In the genomic region with DNA sequence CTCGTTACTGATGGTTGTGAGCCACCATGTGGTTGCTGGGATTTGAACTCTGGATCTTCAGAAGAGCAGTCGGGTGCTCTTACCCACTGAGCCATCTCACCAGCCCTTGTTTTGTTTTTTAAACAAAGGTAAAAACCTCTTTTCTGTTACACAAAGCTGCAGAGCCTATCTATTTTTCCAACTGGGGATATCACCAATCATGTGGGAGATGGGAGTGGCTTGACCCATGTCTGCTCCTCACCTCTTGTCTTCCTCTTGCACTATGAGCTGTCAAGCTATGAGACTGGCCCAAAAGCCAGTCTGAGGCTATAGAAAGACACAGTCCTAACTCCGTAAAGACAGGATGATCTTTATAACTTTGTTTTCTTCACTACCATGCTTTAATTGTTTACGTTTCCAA, we compare ENCODE assay signal across 17 mouse cellular contexts.
"Had no signal": no experiment of that assay in that cellular context is flagged by ENCODE, and none has a peak within 500 bp of the region (broad histone marks: within the 10 kb centered on the region; RNA-seq: fewer than 3 reads in every experiment).

No protein-coding gene starts in this region.

- H3K9me3 ChIP-seq: limb, embryonic 12.5 days; limb, embryonic 15.5 days; lung, embryonic 15.5 days had no signal

- H3K27ac ChIP-seq: limb, embryonic 12.5 days; limb, embryonic 15.5 days; lung, embryonic 15.5 days; stomach, postnatal 0 days had no signal

- H3K27me3 ChIP-seq: limb, embryonic 15.5 days; lung, embryonic 15.5 days had no signal

- H3K36me3 ChIP-seq: limb, embryonic 12.5 days; limb, embryonic 15.5 days; lung, embryonic 15.5 days had no signal

- H3K4me2 ChIP-seq: limb, embryonic 12.5 days; limb, embryonic 15.5 days; lung, embryonic 15.5 days; midbrain, embryonic 11.5 days had no signal

- H3K4me3 ChIP-seq: limb, embryonic 12.5 days; limb, embryonic 15.5 days; lung, embryonic 15.5 days had no signal

- H3K4me1 ChIP-seq: limb, embryonic 12.5 days; limb, embryonic 15.5 days; lung, embryonic 15.5 days had no signal

- H3K9ac ChIP-seq: limb, embryonic 12.5 days; limb, embryonic 15.5 days; lung, embryonic 15.5 days had no signal

- DNase-seq: kidney, adult 18-20 months; kidney, adult 9 months; kidney, postnatal 14 days; kidney, postnatal 4 days; left cerebral cortex, postnatal 4 days; lung, adult 18-20 months; lung, postnatal 10 days; lung, postnatal 4 days; midbrain, embryonic 14.5 days; thymus, adult 2 months; thymus, postnatal 14 days; thymus, postnatal 4 days had no signal
